Mouse (Mus musculus): Measurements from ENCODE around the gene Sphk2. TPM values are rescaled to one million over a fixed set of nuclear protein-coding genes. Genes with fewer than 3 reads are reported as not detected.

The Sphk2 gene
- polyA plus RNA-seq, 1 experiment from 2014 or later, result 18.9 TPM

- Histone ChIP-seq H3K9ac (ENCODE audit: low read length) (peak overlapping the region; percentile 66), H3K9me3 (replicated peaks; ENCODE audit: control insufficient read depth, low read length) (no peaks in the 10 kb centered on the region), H3K27ac (ENCODE audit: low read length) (peak overlapping the region; percentile 91), H3K36me3 (ENCODE audit: control insufficient read depth, insufficient read depth) (no peaks in the 10 kb centered on the region), H3K4me2 (ENCODE audit: low read depth, low read length) (peak overlapping the region; percentile 99), H3K27me3 (ENCODE audit: control insufficient read depth, insufficient read depth, low read length) (peaks cover 14% of the 10 kb centered on the region), H3K4me3 (ENCODE audit: low read length) (peak overlapping the region; percentile 52), H3K4me1 (ENCODE audit: control insufficient read depth, insufficient read depth, low read length) (peaks cover 53% of the 10 kb centered on the region)
- under 1% methylated on average over 13 of the region's 13 CpGs for WGBS
- ATAC-seq (replicated peaks; ENCODE audit: extremely low read depth, insufficient read depth, low FRiP score), result peak; percentile 42
These were observed 13.7 kb downstream of the Sphk2 start for GRCm38 (mm10) chr7:45704046-45704559.

- Histone ChIP-seq H3K27me3 (ENCODE audit: control insufficient read depth, insufficient read depth, low read length) (peaks cover 19% of the 10 kb centered on the region), H3K4me3 (ENCODE audit: low read length) (peak overlapping the region; percentile 52), H3K9me3 (replicated peaks; ENCODE audit: control insufficient read depth, low read length) (no peaks in the 10 kb centered on the region), H3K36me3 (ENCODE audit: control insufficient read depth, insufficient read depth) (no peaks in the 10 kb centered on the region), H3K9ac (ENCODE audit: low read length) (peak overlapping the region; percentile 66), H3K4me1 (ENCODE audit: control insufficient read depth, insufficient read depth, low read length) (peaks cover 51% of the 10 kb centered on the region), H3K4me2 (ENCODE audit: low read depth, low read length) (peak overlapping the region; percentile 99), H3K27ac (ENCODE audit: low read length) (peak overlapping the region; percentile 91)
- no peak for ATAC-seq (replicated peaks; ENCODE audit: extremely low read depth, insufficient read depth, low FRiP score)
- 44% methylated on average over 12 of the region's 12 CpGs for WGBS
These were observed 14.2 kb downstream of the Sphk2 start for GRCm38 (mm10) chr7:45703521-45704033.

GRCm38 (mm10) chr7:45702809-45703520 lies 14.8 kb downstream of the Sphk2 start:
- no peak overlapping the region for H3K27ac ChIP-seq (ENCODE audit: low read length)
- peaks cover 45% of the 10 kb centered on the region for H3K4me1 ChIP-seq (ENCODE audit: control insufficient read depth, insufficient read depth, low read length)
- H3K4me3 ChIP-seq (ENCODE audit: low read length), result no peak overlapping the region
- 0 out of 2 replicates have a peak overlapping the region, but pooled peaks have one; percentile 99 for H3K4me2 ChIP-seq (ENCODE audit: low read depth, low read length)
- WGBS, result 85% methylated on average over 17 of the region's 17 CpGs
- H3K36me3 ChIP-seq (ENCODE audit: control insufficient read depth, insufficient read depth), result no peaks in the 10 kb centered on the region
- H3K9ac ChIP-seq (ENCODE audit: low read length), result no peak overlapping the region
- no peak for ATAC-seq (replicated peaks; ENCODE audit: extremely low read depth, insufficient read depth, low FRiP score)
- no peaks in the 10 kb centered on the region for H3K9me3 ChIP-seq (replicated peaks; ENCODE audit: control insufficient read depth, low read length)
- peaks cover 23% of the 10 kb centered on the region for H3K27me3 ChIP-seq (ENCODE audit: control insufficient read depth, insufficient read depth, low read length)

GRCm38 (mm10) chr7:45702316-45702715 lies 15.5 kb downstream of the Sphk2 start:
- Histone ChIP-seq H3K9me3 (replicated peaks; ENCODE audit: control insufficient read depth, low read length) (no peaks in the 10 kb centered on the region), H3K36me3 (ENCODE audit: control insufficient read depth, insufficient read depth) (no peaks in the 10 kb centered on the region), H3K4me3 (ENCODE audit: low read length) (no peak overlapping the region), H3K4me2 (ENCODE audit: low read depth, low read length) (no peak overlapping the region), H3K27ac (ENCODE audit: low read length) (no peak overlapping the region), H3K4me1 (ENCODE audit: control insufficient read depth, insufficient read depth, low read length) (peaks cover 39% of the 10 kb centered on the region), H3K9ac (ENCODE audit: low read length) (no peak overlapping the region), H3K27me3 (ENCODE audit: control insufficient read depth, insufficient read depth, low read length) (peaks cover 25% of the 10 kb centered on the region)
- ATAC-seq (replicated peaks; ENCODE audit: extremely low read depth, insufficient read depth, low FRiP score), result no peak
- 86% methylated on average over 11 of the region's 11 CpGs for WGBS

GRCm38 (mm10) chr7:45701607-45702006 lies 16.2 kb downstream of the Sphk2 start:
- WGBS, result 86% methylated on average over 11 of the region's 11 CpGs
- ATAC-seq (replicated peaks; ENCODE audit: extremely low read depth, insufficient read depth, low FRiP score), result no peak
- Histone ChIP-seq H3K27me3 (ENCODE audit: control insufficient read depth, insufficient read depth, low read length) (peaks cover 25% of the 10 kb centered on the region), H3K27ac (ENCODE audit: low read length) (no peak overlapping the region), H3K4me2 (ENCODE audit: low read depth, low read length) (peak overlapping the region; percentile 76), H3K4me1 (ENCODE audit: control insufficient read depth, insufficient read depth, low read length) (peaks cover 35% of the 10 kb centered on the region), H3K9ac (ENCODE audit: low read length) (no peak overlapping the region), H3K36me3 (ENCODE audit: control insufficient read depth, insufficient read depth) (no peaks in the 10 kb centered on the region), H3K9me3 (replicated peaks; ENCODE audit: control insufficient read depth, low read length) (no peaks in the 10 kb centered on the region), H3K4me3 (ENCODE audit: low read length) (no peak overlapping the region)

GRCm38 (mm10) chr7:45701072-45701471 lies 16.7 kb downstream of the Sphk2 start:
- peak overlapping the region; percentile 58 for H3K9ac ChIP-seq (ENCODE audit: low read length)
- no peak for ATAC-seq (replicated peaks; ENCODE audit: extremely low read depth, insufficient read depth, low FRiP score)
- WGBS, result 27% methylated on average over 11 of the region's 11 CpGs
- H3K4me1 ChIP-seq (ENCODE audit: control insufficient read depth, insufficient read depth, low read length), result peaks cover 31% of the 10 kb centered on the region
- H3K27ac ChIP-seq (ENCODE audit: low read length), result peak overlapping the region; percentile 50; the same call in 1 of the 2 replicates
- H3K4me3 ChIP-seq (ENCODE audit: low read length), result peak overlapping the region; percentile 37
- H3K27me3 ChIP-seq (ENCODE audit: control insufficient read depth, insufficient read depth, low read length), result peaks cover 25% of the 10 kb centered on the region
- peak overlapping the region; percentile 76 for H3K4me2 ChIP-seq (ENCODE audit: low read depth, low read length)
- H3K9me3 ChIP-seq (replicated peaks; ENCODE audit: control insufficient read depth, low read length), result no peaks in the 10 kb centered on the region
- no peaks in the 10 kb centered on the region for H3K36me3 ChIP-seq (ENCODE audit: control insufficient read depth, insufficient read depth)

GRCm38 (mm10) chr7:45700301-45701015 lies 17.3 kb downstream of the Sphk2 start:
- ATAC-seq (replicated peaks; ENCODE audit: extremely low read depth, insufficient read depth, low FRiP score), result no peak
- H3K27ac ChIP-seq (ENCODE audit: low read length), result no peak overlapping the region
- H3K36me3 ChIP-seq (ENCODE audit: control insufficient read depth, insufficient read depth), result no peaks in the 10 kb centered on the region
- peaks cover 25% of the 10 kb centered on the region for H3K27me3 ChIP-seq (ENCODE audit: control insufficient read depth, insufficient read depth, low read length)
- H3K4me1 ChIP-seq (ENCODE audit: control insufficient read depth, insufficient read depth, low read length), result peaks cover 25% of the 10 kb centered on the region
- H3K4me3 ChIP-seq (ENCODE audit: low read length), result peak overlapping the region; percentile 43
- peak overlapping the region; percentile 76 for H3K4me2 ChIP-seq (ENCODE audit: low read depth, low read length)
- WGBS, result under 1% methylated on average over 19 of the region's 20 CpGs
- H3K9me3 ChIP-seq (replicated peaks; ENCODE audit: control insufficient read depth, low read length), result no peaks in the 10 kb centered on the region
- peak overlapping the region; percentile 52 for H3K9ac ChIP-seq (ENCODE audit: low read length)

- 2% methylated on average over 36 of the region's 36 CpGs for WGBS
- no peak for ATAC-seq (replicated peaks; ENCODE audit: extremely low read depth, insufficient read depth, low FRiP score)
- no peaks in the 10 kb centered on the region for H3K36me3 ChIP-seq (ENCODE audit: control insufficient read depth, insufficient read depth)
- no peak within 1 kb of the TSS for H3K27ac ChIP-seq (ENCODE audit: low read length)
- peak within 1 kb of the TSS; percentile 43 for H3K4me3 ChIP-seq (ENCODE audit: low read length)
- H3K4me2 ChIP-seq (ENCODE audit: low read depth, low read length), result peak within 1 kb of the TSS; percentile 76
- peak within 1 kb of the TSS; percentile 52 for H3K9ac ChIP-seq (ENCODE audit: low read length)
- peaks cover 24% of the 10 kb centered on the region for H3K4me1 ChIP-seq (ENCODE audit: control insufficient read depth, insufficient read depth, low read length)
- peaks cover 25% of the 10 kb centered on the region for H3K27me3 ChIP-seq (ENCODE audit: control insufficient read depth, insufficient read depth, low read length)
- H3K9me3 ChIP-seq (replicated peaks; ENCODE audit: control insufficient read depth, low read length), result no peaks in the 10 kb centered on the region
These were observed 18.2 kb downstream of the Sphk2 start, which contains the start of gene Car11 for GRCm38 (mm10) chr7:45699523-45700141. Gene Car11, plus strand, starts transcription at chr7:45699843.

Data from heart, embryonic 16.5 days (tissue).